Mouse (Mus musculus) CD8-positive naive resting alpha-beta T cell, adult 57 days (primary cell): Measurements from ENCODE around the gene Bcorl1. TPM values are rescaled to one million over a fixed set of nuclear protein-coding genes. Genes with fewer than 3 reads are reported as not detected.

Source experiments
- total RNA-seq: library from RNA; stranded (reverse); gene quantifications from one replicate; pipeline ENCODE4 v1.2.4, GENCODE M21; 2023

Bcorl1 gene
- 12.2 TPM for total RNA-seq

DNA sequence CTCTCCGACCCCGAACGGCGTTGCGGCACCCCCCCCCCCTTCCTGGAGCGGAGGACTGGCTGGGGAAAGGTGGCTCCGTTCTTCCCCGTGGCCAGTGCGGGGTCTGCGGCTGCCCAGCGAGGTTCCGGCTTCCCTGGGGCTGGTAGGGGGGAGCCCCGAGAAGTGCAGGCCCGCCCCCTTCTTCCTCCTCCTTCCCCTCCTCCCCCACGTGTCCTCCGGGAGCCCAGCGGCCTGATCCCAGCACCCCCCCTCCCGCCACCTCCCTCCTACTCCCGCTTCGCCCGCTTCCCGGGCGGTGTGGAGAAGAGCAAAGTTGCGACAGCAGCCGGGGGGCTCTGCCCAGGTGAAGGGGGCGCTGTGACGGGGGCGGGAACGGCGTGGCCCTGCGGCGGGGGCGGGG lies at the start of gene Bcorl1:
Gene Bcorl1 (plus strand): TSS at position 218 of the 400 bp plus-strand sequence.

Other genes with a start within 250 kb of the Bcorl1 start
- not detected for gene Xpnpep2, start 232.6 kb upstream of the Bcorl1 start, total RNA-seq
- 185 TPM for gene Sash3, start 194.9 kb upstream of the Bcorl1 start, total RNA-seq
- gene Zdhhc9, start 132.5 kb upstream of the Bcorl1 start, total RNA-seq: 23.1 TPM
- gene Utp14a, start 84.5 kb upstream of the Bcorl1 start, total RNA-seq: 41.6 TPM
- gene Elf4, start 121.8 kb downstream of the Bcorl1 start, total RNA-seq: 117 TPM
- gene Aifm1, start 172.2 kb downstream of the Bcorl1 start, total RNA-seq: 20.6 TPM
- not detected for gene Rab33a, start 177.9 kb downstream of the Bcorl1 start, total RNA-seq